Mouse (Mus musculus) heart, embryonic 10.5 days (tissue): Measurements from ENCODE around the gene Polr3g. TPM values are rescaled to one million over a fixed set of nuclear protein-coding genes. Genes with fewer than 3 reads are reported as not detected.
"Not testable (repeated sequence)": the region's sequence is repeated elsewhere in the genome, so short reads cannot be mapped to it uniquely, and the experiment has no call there.

ENCODE experiments used
- DNase-seq: peaks from one replicate; pipeline ENCODE4 v3.0.0-alpha.2; 2017; ENCODE audit warnings: low spot score
- H3K27ac ChIP-seq: fragments of 300-500 bp; sonication (generic); 2 replicates; pipeline ENCODE4 v1.5.1; 2016; ENCODE audit warnings: mild to moderate bottlenecking
- H3K27me3 ChIP-seq: fragments of 300-500 bp; sonication (generic); 2 replicates; pipeline ENCODE4 v1.6.1; 2016; ENCODE audit warnings: mild to moderate bottlenecking; ENCODE audit not compliant: poor library complexity, insufficient read depth, severe bottlenecking
- H3K36me3 ChIP-seq: fragments of 300-500 bp; sonication (generic); 2 replicates; pipeline ENCODE4 v1.6.1; 2016; ENCODE audit warnings: mild to moderate bottlenecking, moderate library complexity
- H3K4me1 ChIP-seq: fragments of 300-500 bp; sonication (generic); 2 replicates; pipeline ENCODE4 v1.6.1; 2016; ENCODE audit warnings: mild to moderate bottlenecking
- H3K4me3 ChIP-seq: fragments of 300-500 bp; sonication (generic); 2 replicates; pipeline ENCODE4 v1.5.1; 2016; ENCODE audit warnings: mild to moderate bottlenecking, moderate library complexity
- H3K9me3 ChIP-seq: fragments of 300-500 bp; sonication (generic); 2 replicates; pipeline ENCODE4 v1.6.1; 2016; ENCODE audit warnings: mild to moderate bottlenecking, moderate library complexity
- WGBS: fragments of 180-500 bp; shearing (Covaris S2); methylation state at CpG from one replicate; pipeline ENCODE4 v1.1.7; 2016; 5-methylcytosine and 5-hydroxymethylcytosine counted together
- polyA plus RNA-seq: library from polyadenylated mRNA; unstranded; fragments of >200 nt; fragmentation: Nextera tagmentation; extraction: Ambion mirVana; gene quantifications from 2 replicates; pipeline ENCODE4 v1.2.1, GENCODE M21; 2016

Polr3g gene
- polyA plus RNA-seq, 1 experiment from 2014 or later = 32.6 TPM

GRCm38 (mm10) chr13:81641289-81642045 lies 69.3 kb downstream of the Polr3g start:
- Histone ChIP-seq H3K27me3 (no peaks in the 10 kb centered on the region), H3K4me1 (peaks cover 3% of the 10 kb centered on the region; the same call in 1 of the 2 replicates), H3K36me3 (no peaks in the 10 kb centered on the region), H3K27ac (no peak overlapping the region; the same call in 1 of the 2 replicates), H3K4me3 (no peak overlapping the region), H3K9me3 (no peaks in the 10 kb centered on the region)
- DNase-seq = no peak
- WGBS = 22% methylated on average over 8 of the region's 8 CpGs

- DNase-seq = no peak
- Histone ChIP-seq H3K27me3 (no peaks in the 10 kb centered on the region), H3K4me1 (peaks cover 3% of the 10 kb centered on the region; the same call in 1 of the 2 replicates), H3K9me3 (no peaks in the 10 kb centered on the region), H3K36me3 (no peaks in the 10 kb centered on the region), H3K27ac (no peak overlapping the region), H3K4me3 (no peak overlapping the region)
- 42% methylated on average over 6 of the region's 6 CpGs for WGBS
These were observed 69.9 kb downstream of the Polr3g start for GRCm38 (mm10) chr13:81640881-81641280.

- Histone ChIP-seq H3K9me3 (no peaks in the 10 kb centered on the region), H3K4me3 (no peak overlapping the region), H3K27me3 (no peaks in the 10 kb centered on the region), H3K36me3 (no peaks in the 10 kb centered on the region), H3K27ac (no peak overlapping the region), H3K4me1 (peaks cover 3% of the 10 kb centered on the region; the same call in 1 of the 2 replicates)
- 47% methylated on average over 4 of the region's 4 CpGs for WGBS
- no peak for DNase-seq
These were observed 71.2 kb downstream of the Polr3g start for GRCm38 (mm10) chr13:81639624-81640023.

- peak within 1 kb of the TSS; percentile 70 for H3K4me3 ChIP-seq
- WGBS = 1% methylated on average over 42 of the region's 42 CpGs
- peak; percentile 93 for DNase-seq
- no peaks in the 10 kb centered on the region for H3K36me3 ChIP-seq
- H3K27me3 ChIP-seq = peaks cover 24% of the 10 kb centered on the region
- peaks cover 8% of the 10 kb centered on the region for H3K4me1 ChIP-seq
- peak within 1 kb of the TSS; percentile 17; the same call in 1 of the 2 replicates for H3K27ac ChIP-seq
- no peaks in the 10 kb centered on the region for H3K9me3 ChIP-seq
These were observed 77.9 kb downstream of the Polr3g start, which contains the start of gene Adgrv1 for GRCm38 (mm10) chr13:81632720-81633415. Gene Adgrv1, minus strand, starts transcription at chr13:81633154.

GRCm38 (mm10) chr13:81630566-81630965 lies 80.2 kb downstream of the Polr3g start:
- Histone ChIP-seq H3K36me3 (no peaks in the 10 kb centered on the region), H3K4me1 (peaks cover 8% of the 10 kb centered on the region), H3K9me3 (no peaks in the 10 kb centered on the region), H3K27me3 (peaks cover 24% of the 10 kb centered on the region), H3K27ac (no peak overlapping the region), H3K4me3 (no peak overlapping the region)
- WGBS = 69% methylated on average over 5 of the region's 5 CpGs
- DNase-seq = no peak

GRCm38 (mm10) chr13:81629395-81629794 lies 81.4 kb downstream of the Polr3g start:
- H3K27ac ChIP-seq = no peak overlapping the region
- no peak overlapping the region for H3K4me3 ChIP-seq
- DNase-seq = no peak
- 61% methylated on average over 3 of the region's 3 CpGs for WGBS
- peaks cover 24% of the 10 kb centered on the region for H3K27me3 ChIP-seq
- H3K36me3 ChIP-seq = no peaks in the 10 kb centered on the region
- peaks cover 8% of the 10 kb centered on the region for H3K4me1 ChIP-seq
- H3K9me3 ChIP-seq = no peaks in the 10 kb centered on the region

GRCm38 (mm10) chr13:81628631-81629190 lies 82.1 kb downstream of the Polr3g start:
- WGBS = 72% methylated on average over 2 of the region's 2 CpGs
- no peaks in the 10 kb centered on the region for H3K9me3 ChIP-seq
- no peak overlapping the region for H3K27ac ChIP-seq
- no peak for DNase-seq
- H3K27me3 ChIP-seq = peaks cover 18% of the 10 kb centered on the region
- H3K4me3 ChIP-seq = no peak overlapping the region
- peaks cover 8% of the 10 kb centered on the region for H3K4me1 ChIP-seq
- H3K36me3 ChIP-seq = no peaks in the 10 kb centered on the region

GRCm38 (mm10) chr13:81627861-81628260 lies 83.0 kb downstream of the Polr3g start:
- not testable (repeated sequence) for H3K27ac ChIP-seq, H3K4me1 ChIP-seq, H3K36me3 ChIP-seq, DNase-seq, H3K4me3 ChIP-seq, H3K9me3 ChIP-seq
- 44% methylated on average over 1 of the region's 1 CpGs for WGBS
- peaks cover 10% of the 10 kb centered on the region for H3K27me3 ChIP-seq

Other genes with a start within 250 kb of the Polr3g start
- 1.5 and 2.7 TPM in 2 replicates for gene Adgrv1, start 77.9 kb downstream of the Polr3g start, polyA plus RNA-seq
- 26.8 and 27.0 TPM in 2 replicates for gene Lysmd3, start 53.4 kb downstream of the Polr3g start, polyA plus RNA-seq
- 5.7 and 6.2 TPM in 2 replicates for gene Mblac2, start 328 bp upstream of the Polr3g start, polyA plus RNA-seq
- gene Cetn3, start 72.1 kb upstream of the Polr3g start, polyA plus RNA-seq = 202 and 213 TPM in 2 replicates